Mouse (Mus musculus) erythroid progenitor cell, adult 5-6 weeks (primary cell): Measurements from ENCODE around the gene Ehmt1. TPM values are rescaled to one million over a fixed set of nuclear protein-coding genes. Genes with fewer than 3 reads are reported as not detected.

Source experiments
- ATAC-seq: replicated peaks from 2 replicates; pipeline ENCODE4 v1.8.0; 2016; ENCODE audit warnings: moderate number of reproducible peaks, mild to moderate bottlenecking, moderate TSS enrichment, inconsistent platforms; ENCODE audit not compliant: poor library complexity, low FRiP score, severe bottlenecking
- total RNA-seq, 2 experiments: library from RNA; stranded (forward) in 1 of 2; stranded (reverse) in 1 of 2; fragments of 150-400 nt in 1 of 2; fragments of 186-747, 209-891 nt in 1 of 2; gene quantifications; 2 replicates each; pipeline versions ENCODE4 v1.2.3 to v1.2.4; 2015 to 2017; ENCODE audit warnings: low replicate concordance in 2 of 2

Ehmt1 gene
- total RNA-seq, 2 experiments from 2014 or later: 13.8 to 74.0 TPM

- no peak for ATAC-seq
Observed at GRCm38 (mm10) chr2:24830614-24831013, 88.8 kb downstream of the Ehmt1 start.

DNA sequence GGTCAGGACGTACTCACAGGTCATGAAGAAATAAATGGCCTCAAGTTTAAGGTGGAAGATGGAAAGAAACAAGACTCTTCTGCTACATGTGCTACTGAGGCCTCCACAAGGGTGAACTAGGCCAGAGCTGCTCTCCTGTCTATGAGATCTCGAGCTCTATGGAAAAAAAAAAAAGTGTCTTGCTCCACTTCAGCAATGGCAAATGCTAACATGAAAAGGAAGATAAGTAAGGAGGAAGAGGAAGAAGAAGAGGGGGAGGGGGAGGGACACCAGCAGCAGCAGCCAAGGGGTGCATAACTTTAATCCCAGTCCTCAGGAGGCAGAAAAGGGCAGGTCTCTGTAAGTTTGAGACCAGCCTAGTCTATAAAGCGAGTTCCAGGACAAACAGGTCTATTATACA is 109.7 kb downstream of the Ehmt1 start:
- ATAC-seq: no peak

DNA sequence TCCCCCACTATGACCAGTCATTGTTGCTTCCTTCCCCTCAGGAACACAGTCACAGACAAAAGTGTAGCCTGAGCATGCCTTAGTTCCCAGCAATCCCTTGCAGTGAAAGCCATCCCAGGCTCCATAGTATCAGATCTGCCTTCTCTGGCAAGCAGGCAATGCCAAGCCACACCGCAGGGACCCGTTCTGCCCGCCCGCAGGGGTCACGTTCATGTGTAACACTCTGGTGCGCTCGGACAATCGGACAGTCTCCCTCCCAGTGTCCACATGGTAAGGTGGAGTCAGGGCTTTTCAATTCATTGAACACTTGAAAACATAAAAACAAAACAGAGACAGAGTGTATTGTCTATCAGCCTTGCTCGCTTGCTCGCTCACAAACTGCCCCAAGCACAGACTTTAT is 111.7 kb downstream of the Ehmt1 start:
- no peak for ATAC-seq

DNA sequence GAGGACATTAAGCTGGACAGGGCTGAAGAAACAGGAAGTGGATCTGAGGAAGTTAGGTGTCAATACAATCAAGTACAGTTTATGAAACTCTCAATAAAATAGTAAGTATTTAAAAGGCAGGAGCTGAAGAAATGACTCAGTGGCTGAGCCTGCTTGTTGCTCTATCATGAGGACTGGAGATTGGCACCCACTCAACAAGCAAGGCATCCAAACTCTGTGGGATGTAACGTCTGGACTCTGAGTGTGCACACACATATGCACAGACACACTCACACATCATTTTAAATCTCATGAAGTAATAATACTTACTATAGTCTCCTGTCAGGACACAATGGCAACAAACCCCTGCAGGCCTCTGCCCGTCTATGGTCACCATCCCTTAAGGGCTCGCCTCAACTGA is 112.4 kb downstream of the Ehmt1 start:
- ATAC-seq: no peak

GRCm38 (mm10) chr2:24806143-24806542 is 113.3 kb downstream of the Ehmt1 start:
- no peak for ATAC-seq

DNA sequence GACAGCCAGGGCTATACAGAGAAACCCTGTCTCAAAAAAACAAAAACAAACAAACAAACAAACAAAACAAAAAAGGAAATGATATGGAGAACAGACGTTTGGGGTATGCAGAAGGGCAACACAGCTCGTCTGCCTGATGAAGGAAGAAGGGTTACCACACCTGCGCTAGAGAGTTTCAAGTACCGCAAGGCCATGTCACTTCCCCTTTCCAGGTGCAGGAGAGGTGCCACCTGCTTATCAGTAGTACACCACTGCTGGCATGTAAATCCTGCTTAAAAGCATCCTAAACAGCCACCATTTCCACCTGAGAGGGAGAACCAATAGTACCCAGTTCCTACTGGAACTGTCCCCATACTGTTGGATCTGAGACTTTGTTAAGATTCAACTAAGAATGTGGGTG is 113.8 kb downstream of the Ehmt1 start:
- no peak for ATAC-seq

- no peak for ATAC-seq
Observed at GRCm38 (mm10) chr2:24796833-24797457, 122.5 kb downstream of the Ehmt1 start.

GRCm38 (mm10) chr2:24787250-24787649 is 132.2 kb downstream of the Ehmt1 start:
- no peak for ATAC-seq

DNA sequence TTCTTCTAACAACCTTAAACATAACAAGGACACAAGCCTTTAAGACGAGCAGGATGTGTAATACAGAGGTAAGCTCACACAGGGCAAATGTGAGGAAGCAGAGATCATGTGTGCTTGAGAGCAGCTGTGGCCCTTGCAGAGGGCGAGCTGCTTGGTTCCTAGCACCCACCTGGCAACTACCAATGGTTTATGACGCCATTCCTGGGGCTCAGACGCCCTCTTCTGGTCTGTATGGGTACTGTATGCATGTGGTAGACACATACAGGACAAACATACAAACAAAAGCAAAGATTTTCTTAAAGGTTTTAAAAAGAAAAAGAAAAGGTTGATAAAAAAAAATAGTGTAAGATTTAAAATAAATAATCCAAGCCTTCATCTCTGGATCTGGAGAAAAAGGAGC is 138.2 kb downstream of the Ehmt1 start:
- ATAC-seq: no peak

DNA sequence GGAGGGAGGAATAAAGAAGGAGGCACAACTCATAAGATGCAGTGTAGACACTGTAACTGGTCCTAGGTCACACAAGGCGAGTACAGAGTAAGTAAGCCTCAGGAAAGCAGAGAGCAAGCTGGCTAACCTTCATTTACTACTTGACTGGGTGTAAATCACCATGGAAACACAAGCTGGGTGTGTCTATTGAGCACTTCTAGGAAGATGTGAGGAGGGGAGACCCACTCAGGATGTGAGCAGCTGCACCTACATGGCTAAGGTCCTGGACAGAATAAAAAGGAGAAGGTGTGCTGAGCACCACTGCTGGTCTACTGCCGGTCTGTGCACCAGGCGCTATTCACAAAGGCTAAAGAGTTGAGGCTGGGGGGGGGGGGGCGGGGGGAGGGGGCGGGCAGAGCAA is 142.6 kb downstream of the Ehmt1 start:
- no peak for ATAC-seq

GRCm38 (mm10) chr2:24775951-24776587 is 143.3 kb downstream of the Ehmt1 start:
- ATAC-seq: no peak

- ATAC-seq: no peak
Observed at GRCm38 (mm10) chr2:24774832-24775231, 144.6 kb downstream of the Ehmt1 start.

DNA sequence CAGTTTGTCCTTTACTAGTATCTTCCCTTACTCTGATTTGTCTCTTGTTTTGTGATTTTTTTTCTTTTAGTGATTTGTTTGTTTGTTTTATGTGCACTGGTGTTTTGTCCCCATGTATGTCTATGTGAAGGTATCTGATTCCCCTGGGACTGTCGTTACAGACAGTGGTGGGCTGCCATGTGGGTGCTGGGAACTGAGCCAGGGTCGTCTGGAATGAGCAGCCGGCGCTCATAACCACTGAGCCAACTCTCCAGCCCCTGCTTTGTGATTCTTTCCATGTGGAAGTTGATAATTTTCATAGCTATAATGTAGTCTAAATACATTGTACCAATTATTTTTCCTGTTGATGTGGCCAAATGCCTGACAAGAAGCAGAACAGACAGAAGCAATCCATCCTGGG is 148.6 kb downstream of the Ehmt1 start:
- ATAC-seq: no peak

DNA sequence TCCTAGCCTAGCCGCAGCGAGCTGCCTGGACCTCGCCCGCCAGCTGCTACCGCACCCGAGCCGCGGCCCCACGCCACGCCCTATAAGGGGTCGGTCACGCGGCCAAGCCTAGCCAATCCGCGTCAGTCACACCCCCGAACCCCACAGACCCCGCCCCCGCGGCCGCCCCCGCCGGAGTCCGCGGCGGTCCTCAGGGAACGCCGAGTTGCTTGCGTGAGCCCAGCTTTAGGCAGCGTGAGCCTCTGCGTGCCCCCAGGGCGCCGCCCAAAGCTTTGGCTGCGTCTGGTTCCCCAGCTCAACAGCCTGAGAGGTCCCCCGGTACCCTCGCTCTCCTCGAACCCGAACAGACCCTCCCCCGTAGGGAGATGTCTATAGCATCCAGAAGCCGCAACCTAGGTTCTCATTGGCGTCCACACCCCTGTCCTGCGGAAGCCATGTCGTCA is 156.3 kb downstream of the Ehmt1 start, which contains the start of gene Cacna1b:
Gene Cacna1b, minus strand, starts transcription at position 38 of the 443 bp plus-strand sequence.
- ATAC-seq: no peak

DNA sequence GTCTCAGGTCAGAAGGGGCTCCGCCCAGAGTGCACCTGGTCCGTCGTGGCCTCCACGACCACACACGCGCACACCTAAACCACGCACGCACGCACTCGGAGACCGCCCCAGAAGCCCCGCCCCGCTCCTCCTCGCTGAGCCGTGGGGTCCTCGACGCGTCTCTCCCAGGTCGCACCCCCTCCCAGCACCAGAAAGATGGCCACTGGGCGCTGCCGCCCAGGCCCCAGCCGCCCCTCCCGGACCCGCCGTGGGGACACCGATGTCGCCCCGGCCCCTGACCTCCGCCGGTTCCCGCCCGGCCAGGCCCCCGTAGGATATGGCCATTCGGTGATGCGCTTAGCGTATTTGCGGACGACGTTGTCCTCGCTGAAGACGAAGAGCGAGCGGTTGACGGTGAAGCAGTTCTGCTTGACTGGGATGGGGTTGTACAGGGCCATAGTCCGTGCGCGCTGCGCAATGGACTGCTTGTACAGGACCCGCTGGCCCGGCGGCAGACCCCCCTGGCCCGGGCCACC is 156.9 kb downstream of the Ehmt1 start:
- ATAC-seq: no peak

- ATAC-seq: no peak
Observed at GRCm38 (mm10) chr2:24761923-24762445, 157.4 kb downstream of the Ehmt1 start.

- ATAC-seq: no peak
Observed at GRCm38 (mm10) chr2:24755276-24755675, 164.1 kb downstream of the Ehmt1 start.

DNA sequence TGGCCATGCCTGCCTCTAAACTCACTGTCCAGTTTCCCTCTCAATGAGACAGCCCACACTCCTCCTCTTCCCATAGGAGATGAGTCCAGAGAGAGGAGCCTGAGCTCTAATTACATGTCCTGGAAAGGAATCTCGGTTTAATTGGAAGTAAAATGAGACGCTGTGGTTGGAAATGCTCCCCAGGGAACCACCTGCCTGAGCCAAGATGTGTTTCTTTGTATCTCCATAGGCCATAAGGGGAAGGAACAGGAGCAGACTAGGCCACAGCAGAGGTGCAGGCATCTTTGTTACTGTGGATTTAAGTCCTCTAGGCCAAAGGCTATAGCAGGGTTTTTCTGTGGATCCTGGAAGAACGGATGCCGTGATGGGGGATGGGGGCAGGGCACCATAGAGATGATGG is 166.8 kb downstream of the Ehmt1 start:
- ATAC-seq: no peak

DNA sequence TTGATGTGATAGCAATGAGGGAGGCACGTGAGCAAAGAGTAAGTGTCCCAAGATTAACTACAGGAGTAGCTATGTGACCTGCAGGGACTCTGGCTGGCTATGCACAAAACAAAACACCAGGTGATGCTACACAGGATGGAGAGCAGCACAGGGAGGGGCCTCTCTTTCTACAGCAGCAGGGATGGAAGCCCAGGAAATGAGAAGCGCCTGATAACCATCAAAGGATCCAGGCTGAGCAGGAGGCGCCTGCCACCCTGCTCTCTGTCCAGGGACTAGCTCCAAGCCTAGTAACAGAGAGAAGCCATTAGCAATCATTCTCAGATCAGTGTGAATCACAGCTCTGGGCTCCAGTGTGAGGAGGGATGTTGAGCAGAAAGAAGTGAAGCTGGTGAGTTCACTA is 169.4 kb downstream of the Ehmt1 start:
- no peak for ATAC-seq

GRCm38 (mm10) chr2:24747878-24748277 is 171.5 kb downstream of the Ehmt1 start:
- no peak for ATAC-seq
